Mouse (Mus musculus) heart, postnatal 25 days (tissue): Measurements from ENCODE around the gene F830045P16Rik. TPM values are rescaled to one million over a fixed set of nuclear protein-coding genes. Genes with fewer than 3 reads are reported as not detected.

Experiments used
- total RNA-seq, 2 experiments: library from RNA; stranded (reverse); gene quantifications; 2 replicates each; pipeline ENCODE4 v1.2.3; 2021

The F830045P16Rik gene
- total RNA-seq, 2 experiments from 2014 or later = not detected

Other genes with a start within 250 kb of the F830045P16Rik start
- gene Ckap2l, start 239.4 kb downstream of the F830045P16Rik start, total RNA-seq = under 1 TPM; 0.81 to 0.95 TPM
- gene Il1a, start 226.6 kb downstream of the F830045P16Rik start, total RNA-seq = not detected
- gene Il1b, start 165.5 kb downstream of the F830045P16Rik start, total RNA-seq = not detected
- 10 to 100 TPM; 24.6 to 28.1 TPM for gene Sirpa, start 56.2 kb upstream of the F830045P16Rik start, total RNA-seq
- gene Pdyn, start 163.2 kb upstream of the F830045P16Rik start, total RNA-seq = not detected